Mouse (Mus musculus) liver, embryonic 14.5 days (tissue): Measurements from ENCODE around the gene Traf3ip2.

ENCODE experiments used
- CTCF ChIP-seq: IDR thresholded peaks from 2 replicates; pipeline ENCODE4 v1.5.1; 2016; ENCODE audit warnings: antibody characterized with exemption, low read depth, control low read depth
- EP300 ChIP-seq: IDR thresholded peaks from 2 replicates; pipeline ENCODE4 v1.6.1; 2016; ENCODE audit warnings: antibody characterized with exemption, low read depth

DNA sequence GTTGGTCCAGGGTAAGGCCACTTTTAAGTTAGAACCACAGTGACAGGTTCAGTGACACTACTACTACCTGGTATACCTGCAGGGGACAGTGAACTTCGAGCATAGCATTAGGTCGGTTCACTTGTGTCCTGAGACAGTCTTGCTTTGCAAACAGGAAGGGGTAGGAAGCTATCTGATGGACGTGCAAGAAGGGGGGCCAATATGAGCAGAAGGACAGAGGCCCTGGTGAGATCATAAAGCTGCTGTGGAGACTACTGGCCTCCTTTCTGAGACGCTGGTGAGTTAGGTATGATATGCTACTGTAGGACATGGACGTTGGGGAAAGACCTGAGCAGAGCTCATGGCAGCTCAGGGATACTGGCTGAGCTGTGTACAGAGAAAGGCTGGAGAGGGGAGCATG lies 7.9 kb downstream of the Traf3ip2 start:
- TF ChIP-seq CTCF (no peak), EP300 (no peak)
